Mouse (Mus musculus) embryo, embryonic 11 days (tissue): ENCODE results near the gene Selp.

Experiments
- DNase-seq: peaks from one replicate; pipeline ENCODE4 v3.0.0-alpha.2; 2015

Selp gene

GRCm38 (mm10) chr1:164184142-164184870 lies 69.2 kb downstream of the Selp start:
- DNase-seq = peak; percentile 80

- no peak for DNase-seq
Measured at GRCm38 (mm10) chr1:164184871-164185223, 69.8 kb downstream of the Selp start.

- DNase-seq = no peak
Measured at GRCm38 (mm10) chr1:164185316-164185715, 70.3 kb downstream of the Selp start.

GRCm38 (mm10) chr1:164187002-164187560 lies 72.0 kb downstream of the Selp start:
- DNase-seq = no peak

- DNase-seq = no peak
Measured at GRCm38 (mm10) chr1:164199551-164199950, 84.5 kb downstream of the Selp start.
